Mouse (Mus musculus): ENCODE measurements around the gene Magea4.

The Magea4 gene

GRCm38 (mm10) chrX:72221717-72222116, at the start of gene Magea4:
Gene Magea4, plus strand, starts transcription at chrX:72222017.
- no peak for DNase-seq (ENCODE audit: low read depth, low spot score)

- no peak for DNase-seq (ENCODE audit: low read depth, low spot score)
These were observed 18.8 kb upstream of the Magea4 start for GRCm38 (mm10) chrX:72202944-72203554.

- no peak for DNase-seq (ENCODE audit: low read depth, low spot score)
These were observed 48.8 kb downstream of the Magea4 start for GRCm38 (mm10) chrX:72270637-72271036.

Measured in retina, adult 2 months (tissue).